Mouse (Mus musculus): ENCODE measurements around the gene Ifngr1. TPM values are rescaled to one million over a fixed set of nuclear protein-coding genes. Genes with fewer than 3 reads are reported as not detected.
"Not testable (repeated sequence)": the region's sequence is repeated elsewhere in the genome, so short reads cannot be mapped to it uniquely, and the experiment has no call there.

Gene Ifngr1
- total and polyA plus RNA-seq, 2 experiments: 9.0 to 16.8 TPM

- Histone ChIP-seq H3K27ac (replicated peaks; ENCODE audit: insufficient read depth, low read depth, low read length) (no peak overlapping the region), H3K27me3 (ENCODE audit: control insufficient read depth, insufficient read depth, low read length) (no peaks in the 10 kb centered on the region), H3K36me3 (ENCODE audit: control insufficient read depth, insufficient read depth, low read length) (peaks cover 36% of the 10 kb centered on the region), H3K4me1 (ENCODE audit: control insufficient read depth, insufficient read depth, low read length) (peaks cover 4% of the 10 kb centered on the region; the same call in 1 of the 2 replicates), H3K9ac (ENCODE audit: low read depth, low read length) (no peak overlapping the region), H3K79me2 (ENCODE audit: control insufficient read depth, insufficient read depth, low read length) (peaks cover 6% of the 10 kb centered on the region; the same call in 1 of the 2 replicates), H3K4me3 (ENCODE audit: insufficient read depth, low read depth, low read length) (no peak overlapping the region)
- TF ChIP-seq CTCF (IDR thresholded peaks at IDR 0.05; ENCODE audit: low read depth, low read length) (no peak), POLR2A (IDR thresholded peaks at IDR 0.05; ENCODE audit: extremely low read depth, insufficient read depth, low read length) (no peak)
- no peak for DNase-seq (ENCODE audit: extremely low read depth, low read depth, low spot score)
- 67% methylated on average over 6 of the region's 6 CpGs for WGBS
Measured at GRCm38 (mm10) chr10:19599331-19600092, 7.8 kb downstream of the Ifngr1 start.

GRCm38 (mm10) chr10:19600093-19600420 lies 8.3 kb downstream of the Ifngr1 start:
- WGBS: 71% methylated on average over 3 of the region's 3 CpGs

GRCm38 (mm10) chr10:19601502-19601901 lies 9.8 kb downstream of the Ifngr1 start:
- DNase-seq (ENCODE audit: extremely low read depth, low read depth, low spot score); H3K4me1 ChIP-seq (ENCODE audit: control insufficient read depth, insufficient read depth, low read length); H3K4me3 ChIP-seq (ENCODE audit: insufficient read depth, low read depth, low read length); H3K9ac ChIP-seq (ENCODE audit: low read depth, low read length); H3K79me2 ChIP-seq (ENCODE audit: control insufficient read depth, insufficient read depth, low read length); H3K27me3 ChIP-seq (ENCODE audit: control insufficient read depth, insufficient read depth, low read length); H3K27ac ChIP-seq (replicated peaks; ENCODE audit: insufficient read depth, low read depth, low read length): not testable (repeated sequence)
- H3K36me3 ChIP-seq (ENCODE audit: control insufficient read depth, insufficient read depth, low read length): peaks cover 54% of the 10 kb centered on the region
- TF ChIP-seq CTCF (IDR thresholded peaks at IDR 0.05; ENCODE audit: low read depth, low read length): 0 out of 2 replicates have a peak, but pooled peaks have one; percentile 33
- WGBS: 27% methylated on average over 1 of the region's 1 CpGs

More at GRCm38 (mm10) chr10:19600093-19600420, 8.3 kb downstream of the Ifngr1 start:
- peaks cover 4% of the 10 kb centered on the region; the same call in 1 of the 2 replicates for H3K4me1 ChIP-seq (ENCODE audit: control insufficient read depth, insufficient read depth, low read length)
- no peak for DNase-seq (ENCODE audit: extremely low read depth, low read depth, low spot score)
- TF ChIP-seq POLR2A (IDR thresholded peaks at IDR 0.05; ENCODE audit: extremely low read depth, insufficient read depth, low read length) (no peak), CTCF (IDR thresholded peaks at IDR 0.05; ENCODE audit: low read depth, low read length) (no peak)
- peaks cover 6% of the 10 kb centered on the region; the same call in 1 of the 2 replicates for H3K79me2 ChIP-seq (ENCODE audit: control insufficient read depth, insufficient read depth, low read length)
- no peak overlapping the region for H3K27ac ChIP-seq (replicated peaks; ENCODE audit: insufficient read depth, low read depth, low read length)
- H3K27me3 ChIP-seq (ENCODE audit: control insufficient read depth, insufficient read depth, low read length): no peaks in the 10 kb centered on the region
- H3K36me3 ChIP-seq (ENCODE audit: control insufficient read depth, insufficient read depth, low read length): peaks cover 41% of the 10 kb centered on the region
- no peak overlapping the region for H3K4me3 ChIP-seq (ENCODE audit: insufficient read depth, low read depth, low read length)
- no peak overlapping the region for H3K9ac ChIP-seq (ENCODE audit: low read depth, low read length)

- Histone ChIP-seq H3K27ac (replicated peaks; ENCODE audit: insufficient read depth, low read depth, low read length) (no peak overlapping the region), H3K79me2 (ENCODE audit: control insufficient read depth, insufficient read depth, low read length) (no peaks in the 10 kb centered on the region; the same call in 1 of the 2 replicates), H3K36me3 (ENCODE audit: control insufficient read depth, insufficient read depth, low read length) (peaks cover 70% of the 10 kb centered on the region), H3K9ac (ENCODE audit: low read depth, low read length) (no peak overlapping the region), H3K4me1 (ENCODE audit: control insufficient read depth, insufficient read depth, low read length) (peaks cover 4% of the 10 kb centered on the region; the same call in 1 of the 2 replicates), H3K27me3 (ENCODE audit: control insufficient read depth, insufficient read depth, low read length) (no peaks in the 10 kb centered on the region), H3K4me3 (ENCODE audit: insufficient read depth, low read depth, low read length) (no peak overlapping the region)
- DNase-seq (ENCODE audit: extremely low read depth, low read depth, low spot score): peak; percentile 60
- WGBS: 45% methylated on average over 6 of the region's 6 CpGs
- no peak for TF ChIP-seq POLR2A (IDR thresholded peaks at IDR 0.05; ENCODE audit: extremely low read depth, insufficient read depth, low read length)
- no peak for TF ChIP-seq CTCF (IDR thresholded peaks at IDR 0.05; ENCODE audit: low read depth, low read length)
Measured at GRCm38 (mm10) chr10:19603231-19603630, 11.5 kb downstream of the Ifngr1 start.

- TF ChIP-seq CTCF (IDR thresholded peaks at IDR 0.05; ENCODE audit: low read depth, low read length) (no peak), POLR2A (IDR thresholded peaks at IDR 0.05; ENCODE audit: extremely low read depth, insufficient read depth, low read length) (no peak)
- Histone ChIP-seq H3K4me1 (ENCODE audit: control insufficient read depth, insufficient read depth, low read length) (no peaks in the 10 kb centered on the region), H3K79me2 (ENCODE audit: control insufficient read depth, insufficient read depth, low read length) (no peaks in the 10 kb centered on the region), H3K4me3 (ENCODE audit: insufficient read depth, low read depth, low read length) (no peak overlapping the region), H3K36me3 (ENCODE audit: control insufficient read depth, insufficient read depth, low read length) (peaks cover 53% of the 10 kb centered on the region), H3K9ac (ENCODE audit: low read depth, low read length) (no peak overlapping the region), H3K27ac (replicated peaks; ENCODE audit: insufficient read depth, low read depth, low read length) (no peak overlapping the region), H3K27me3 (ENCODE audit: control insufficient read depth, insufficient read depth, low read length) (no peaks in the 10 kb centered on the region)
- WGBS: 82% methylated on average over 14 of the region's 14 CpGs
- DNase-seq (ENCODE audit: extremely low read depth, low read depth, low spot score): no peak
Measured at GRCm38 (mm10) chr10:19609125-19609524, 17.4 kb downstream of the Ifngr1 start.

- Histone ChIP-seq H3K4me3 (ENCODE audit: insufficient read depth, low read depth, low read length) (no peak overlapping the region), H3K27ac (replicated peaks; ENCODE audit: insufficient read depth, low read depth, low read length) (no peak overlapping the region), H3K36me3 (ENCODE audit: control insufficient read depth, insufficient read depth, low read length) (peaks cover 31% of the 10 kb centered on the region), H3K79me2 (ENCODE audit: control insufficient read depth, insufficient read depth, low read length) (no peaks in the 10 kb centered on the region), H3K27me3 (ENCODE audit: control insufficient read depth, insufficient read depth, low read length) (no peaks in the 10 kb centered on the region), H3K4me1 (ENCODE audit: control insufficient read depth, insufficient read depth, low read length) (no peaks in the 10 kb centered on the region), H3K9ac (ENCODE audit: low read depth, low read length) (no peak overlapping the region)
- no peak for TF ChIP-seq POLR2A (IDR thresholded peaks at IDR 0.05; ENCODE audit: extremely low read depth, insufficient read depth, low read length)
- no peak for TF ChIP-seq CTCF (IDR thresholded peaks at IDR 0.05; ENCODE audit: low read depth, low read length)
- DNase-seq (ENCODE audit: extremely low read depth, low read depth, low spot score): no peak
- WGBS: 45% methylated on average over 2 of the region's 2 CpGs
Measured at GRCm38 (mm10) chr10:19611616-19612015, 19.9 kb downstream of the Ifngr1 start.
